Mouse (Mus musculus) olfactory bulb, adult 2 months (tissue): Measurements from ENCODE around the gene Adcy6.

Experiments used
- CTCF ChIP-seq: fragments of 200-500 bp; IDR thresholded peaks from 2 replicates; pipeline ENCODE4 v1.5.1; 2012; ENCODE audit warnings: low read depth, mild to moderate bottlenecking, low read length, moderate library complexity; ENCODE audit not compliant: insufficient read depth
- POLR2A ChIP-seq: fragments of 200-500 bp; IDR thresholded peaks from 2 replicates; pipeline ENCODE4 v1.6.1; 2012; ENCODE audit warnings: mild to moderate bottlenecking, low read depth, low read length, moderate library complexity; ENCODE audit not compliant: insufficient read depth

- TF ChIP-seq CTCF = no peak
- TF ChIP-seq POLR2A = no peak
These were observed 14.8 kb downstream of the Adcy6 start for GRCm38 (mm10) chr15:98595049-98595448.
